Mouse (Mus musculus) myocyte (in vitro differentiated cells): ENCODE results near the gene Jmjd7. TPM values are rescaled to one million over a fixed set of nuclear protein-coding genes. Genes with fewer than 3 reads are reported as not detected.

Experiments
- H3K27me3 ChIP-seq: one replicate; pipeline ENCODE4 v1.6.1; 2011; ENCODE audit not compliant: control insufficient read depth, insufficient read depth, insufficient read length
- H3K36me3 ChIP-seq: one replicate; pipeline ENCODE4 v1.6.1; 2011; ENCODE audit not compliant: control insufficient read depth, insufficient read depth
- H3K4me2 ChIP-seq: one replicate; pipeline ENCODE4 v1.6.1; 2011; ENCODE audit warnings: low read depth, control low read depth
- H3K4me3 ChIP-seq: one replicate; pipeline ENCODE4 v1.5.1; 2011; ENCODE audit warnings: mild to moderate bottlenecking, control low read depth, moderate library complexity
- H3K79me2 ChIP-seq: one replicate; pipeline ENCODE4 v1.6.1; 2011; ENCODE audit not compliant: control insufficient read depth, insufficient read depth
- H3ac ChIP-seq: one replicate; pipeline ENCODE4 v1.6.1; 2011; ENCODE audit not compliant: control insufficient read depth, insufficient read length
- CEBPB ChIP-seq: IDR thresholded peaks from 2 replicates; pipeline ENCODE4 v1.6.1; 2011; ENCODE audit warnings: mild to moderate bottlenecking, moderate library complexity; ENCODE audit not compliant: poor library complexity, insufficient read depth, severe bottlenecking
- E2F4 ChIP-seq: IDR thresholded peaks from one replicate; pipeline ENCODE4 v1.6.1; 2011; ENCODE audit warnings: mild to moderate bottlenecking, control low read depth, moderate library complexity; ENCODE audit not compliant: insufficient read depth
- MAX ChIP-seq: IDR thresholded peaks from one replicate; pipeline ENCODE4 v1.6.1; 2011; ENCODE audit warnings: low read depth, mild to moderate bottlenecking, control low read depth
- MYOD1 ChIP-seq, 3 experiments: IDR thresholded peaks; one replicate each; pipeline ENCODE4 v1.6.1; 2011; ENCODE audit warnings: control low read depth in 2 of 3, low read depth in 2 of 3, mild to moderate bottlenecking in 2 of 3, moderate library complexity in 1 of 3; ENCODE audit not compliant: insufficient read length in 2 of 3, control insufficient read depth in 1 of 3
- MYOG ChIP-seq, 3 experiments: IDR thresholded peaks; one replicate each; pipeline ENCODE4 v1.6.1; 2011; ENCODE audit warnings: control low read depth in 2 of 3, low read depth in 2 of 3, mild to moderate bottlenecking in 2 of 3; ENCODE audit not compliant: insufficient read length in 2 of 3, control insufficient read depth in 1 of 3, insufficient read depth in 1 of 3
- POLR2A ChIP-seq: IDR thresholded peaks from one replicate; pipeline ENCODE4 v1.6.1; 2011; ENCODE audit warnings: low read depth, mild to moderate bottlenecking, control low read depth, moderate library complexity; ENCODE audit not compliant: insufficient read length
- POLR2AphosphoS2 ChIP-seq: IDR thresholded peaks from one replicate; pipeline ENCODE4 v1.6.1; 2011; ENCODE audit warnings: low read depth, control low read depth; ENCODE audit not compliant: insufficient read length
- REST ChIP-seq: IDR thresholded peaks from one replicate; pipeline ENCODE4 v1.6.1; 2011; ENCODE audit warnings: mild to moderate bottlenecking, control low read depth, moderate library complexity; ENCODE audit not compliant: insufficient read depth, insufficient read length
- SRF ChIP-seq: IDR thresholded peaks from one replicate; pipeline ENCODE4 v1.6.1; 2011; ENCODE audit warnings: low read depth; ENCODE audit not compliant: control insufficient read depth, insufficient read length
- TCF12 ChIP-seq: IDR thresholded peaks from one replicate; pipeline ENCODE4 v1.6.1; 2011; ENCODE audit warnings: mild to moderate bottlenecking, control low read depth; ENCODE audit not compliant: poor library complexity, insufficient read depth, severe bottlenecking
- TCF3 ChIP-seq: IDR thresholded peaks from one replicate; pipeline ENCODE4 v1.6.1; 2011; ENCODE audit warnings: low read depth, control low read depth; ENCODE audit not compliant: insufficient read length
- USF1 ChIP-seq: IDR thresholded peaks from one replicate; pipeline ENCODE4 v1.6.1; 2011; ENCODE audit warnings: low read depth, mild to moderate bottlenecking, control low read depth, moderate library complexity
- polyA plus RNA-seq: library from polyadenylated mRNA; unstranded; fragments of >200 nt; fragmentation: generic; extraction: Trizol; gene quantifications from one replicate; pipeline ENCODE4 v1.2.1, GENCODE M21; 2012; ENCODE audit warnings: missing spikeins

The Jmjd7 gene
- polyA plus RNA-seq, 1 experiment: 10.7 TPM

DNA sequence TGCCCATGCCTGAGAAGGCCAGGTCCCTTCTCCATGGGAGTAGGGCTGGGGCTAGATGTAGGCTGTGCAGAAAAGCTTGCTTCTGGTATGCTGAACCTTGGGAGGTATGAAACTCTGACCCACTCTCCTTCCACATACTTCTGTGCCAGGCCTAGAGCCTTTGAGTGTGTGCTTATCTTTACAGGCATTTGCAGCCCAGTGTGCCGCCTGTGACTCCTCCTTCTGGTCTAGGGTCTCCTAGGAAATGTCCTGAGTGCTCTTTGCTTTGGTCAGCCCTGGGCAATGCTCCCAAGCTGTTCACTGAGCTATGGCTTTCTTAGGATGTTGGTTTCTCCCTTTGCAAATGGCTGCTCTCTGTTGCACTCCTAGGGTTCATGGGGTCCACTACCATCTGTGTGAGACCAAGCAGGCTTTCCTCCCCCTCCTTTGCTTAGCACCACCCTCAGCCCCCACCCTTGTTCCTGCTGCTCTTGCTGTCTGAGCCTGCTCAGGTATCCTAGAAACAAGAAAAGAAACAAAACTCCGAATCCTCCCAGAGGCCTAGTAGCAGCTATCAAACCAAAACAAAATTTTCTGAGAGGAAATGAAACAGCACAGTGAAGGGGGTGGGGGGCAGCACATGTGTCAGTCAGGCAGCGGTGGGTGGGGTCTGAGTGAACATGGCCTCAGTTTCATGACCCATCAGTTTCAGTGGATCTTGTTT lies 26.2 kb upstream of the Jmjd7 start:
- Histone ChIP-seq H3K4me3 (no peak overlapping the region), H3K36me3 (no peaks in the 10 kb centered on the region), H3K27me3 (no peaks in the 10 kb centered on the region), H3ac (no peak overlapping the region), H3K79me2 (no peaks in the 10 kb centered on the region), H3K4me2 (no peak overlapping the region)
- TF ChIP-seq USF1 (no peak), TCF3 (no peak), MAX (no peak), REST (no peak), MYOG (IDR thresholded peaks at IDR 0.05; ENCODE audit: control insufficient read depth in 1 of 3, insufficient read depth in 1 of 3, insufficient read length in 2 of 3, low read depth in 2 of 3) (no peak), MYOD1 (IDR thresholded peaks at IDR 0.05; ENCODE audit: control insufficient read depth in 1 of 3, insufficient read length in 2 of 3, low read depth in 2 of 3) (no peak), TCF12 (no peak), E2F4 (no peak), SRF (no peak), POLR2A (no peak), POLR2AphosphoS2 (no peak), CEBPB (no peak)

DNA sequence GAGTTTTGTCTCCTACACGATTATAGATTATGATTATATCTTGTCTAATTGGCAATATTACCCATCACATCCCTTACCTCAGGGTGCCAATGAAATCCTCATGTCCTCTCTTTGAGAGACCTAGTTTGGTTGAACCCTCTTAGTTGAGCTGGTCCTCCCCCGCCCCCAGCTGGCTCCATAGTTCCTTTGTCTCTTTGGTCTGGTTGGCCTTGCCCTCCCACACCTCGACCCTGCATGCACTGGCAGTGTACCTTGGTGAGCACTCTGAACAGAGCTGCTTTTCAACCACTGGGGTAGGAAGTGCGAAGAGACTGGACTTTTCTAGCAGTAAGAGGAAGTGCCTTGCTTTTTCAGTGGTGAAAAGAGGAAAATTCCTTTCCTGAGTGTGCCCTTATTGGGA lies 25.3 kb upstream of the Jmjd7 start:
- H3K79me2 ChIP-seq: no peaks in the 10 kb centered on the region
- no peak overlapping the region for H3K4me3 ChIP-seq
- H3K27me3 ChIP-seq: no peaks in the 10 kb centered on the region
- no peak overlapping the region for H3ac ChIP-seq
- TF ChIP-seq USF1: no peak
- no peak for TF ChIP-seq MYOD1 (IDR thresholded peaks at IDR 0.05; ENCODE audit: control insufficient read depth in 1 of 3, insufficient read length in 2 of 3, low read depth in 2 of 3)
- no peak for TF ChIP-seq REST
- no peak for TF ChIP-seq MYOG (IDR thresholded peaks at IDR 0.05; ENCODE audit: control insufficient read depth in 1 of 3, insufficient read depth in 1 of 3, insufficient read length in 2 of 3, low read depth in 2 of 3)
- no peak for TF ChIP-seq POLR2AphosphoS2
- no peak for TF ChIP-seq TCF3
- TF ChIP-seq CEBPB: no peak
- no peaks in the 10 kb centered on the region for H3K36me3 ChIP-seq
- H3K4me2 ChIP-seq: no peak overlapping the region

- Histone ChIP-seq H3K36me3 (no peaks in the 10 kb centered on the region), H3ac (no peak overlapping the region), H3K4me2 (no peak overlapping the region), H3K4me3 (no peak overlapping the region), H3K27me3 (no peaks in the 10 kb centered on the region), H3K79me2 (no peaks in the 10 kb centered on the region)
- TF ChIP-seq TCF3: no peak
Measured at GRCm38 (mm10) chr2:120003970-120004369, 23.3 kb upstream of the Jmjd7 start.

DNA sequence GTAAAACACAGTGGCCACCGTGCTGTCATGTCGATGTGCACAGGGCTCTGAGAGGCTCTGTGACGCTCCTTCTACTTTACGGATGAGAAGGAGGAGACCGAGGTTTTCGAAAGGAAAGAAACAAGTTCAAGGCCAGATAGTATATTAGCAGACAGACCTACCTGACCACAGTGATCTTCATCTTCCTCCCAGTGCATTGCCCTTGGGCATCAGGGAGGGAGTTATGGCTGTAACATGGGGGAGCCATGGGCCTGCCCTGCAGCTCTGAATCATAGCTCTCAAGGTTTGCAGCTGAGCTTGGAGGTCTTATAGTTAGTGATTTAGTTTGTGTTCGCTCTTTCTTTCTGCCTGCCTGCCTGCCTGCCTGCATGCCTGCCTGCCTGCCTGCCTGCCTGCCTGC lies 20.6 kb upstream of the Jmjd7 start:
- no peaks in the 10 kb centered on the region for H3K79me2 ChIP-seq
- no peak overlapping the region for H3K4me2 ChIP-seq
- H3K27me3 ChIP-seq: no peaks in the 10 kb centered on the region
- no peak overlapping the region for H3K4me3 ChIP-seq
- TF ChIP-seq POLR2AphosphoS2 (no peak), MYOG (IDR thresholded peaks at IDR 0.05; ENCODE audit: control insufficient read depth in 1 of 3, insufficient read depth in 1 of 3, insufficient read length in 2 of 3, low read depth in 2 of 3) (no peak), MAX (no peak), USF1 (no peak), TCF12 (no peak), E2F4 (no peak), TCF3 (no peak)
- H3ac ChIP-seq: no peak overlapping the region
- H3K36me3 ChIP-seq: no peaks in the 10 kb centered on the region

GRCm38 (mm10) chr2:120007680-120008210 lies 19.5 kb upstream of the Jmjd7 start:
- no peak overlapping the region for H3ac ChIP-seq
- H3K4me3 ChIP-seq: no peak overlapping the region
- no peaks in the 10 kb centered on the region for H3K79me2 ChIP-seq
- TF ChIP-seq USF1: no peak
- TF ChIP-seq MYOD1 (IDR thresholded peaks at IDR 0.05; ENCODE audit: control insufficient read depth in 1 of 3, insufficient read length in 2 of 3, low read depth in 2 of 3): no peak
- no peak for TF ChIP-seq SRF
- TF ChIP-seq E2F4: no peak
- no peak for TF ChIP-seq MAX
- no peak for TF ChIP-seq CEBPB
- no peak for TF ChIP-seq TCF12
- no peak for TF ChIP-seq POLR2A
- TF ChIP-seq MYOG (IDR thresholded peaks at IDR 0.05; ENCODE audit: control insufficient read depth in 1 of 3, insufficient read depth in 1 of 3, insufficient read length in 2 of 3, low read depth in 2 of 3): no peak
- TF ChIP-seq TCF3: no peak
- TF ChIP-seq REST: no peak
- TF ChIP-seq POLR2AphosphoS2: no peak
- H3K36me3 ChIP-seq: no peaks in the 10 kb centered on the region
- H3K4me2 ChIP-seq: no peak overlapping the region
- H3K27me3 ChIP-seq: no peaks in the 10 kb centered on the region
